Mouse (Mus musculus): ENCODE measurements around the gene Pced1b.

GRCm38 (mm10) chr15:97431533-97431932 is 184.6 kb downstream of the Pced1b start:
- TF ChIP-seq CTCF (IDR thresholded peaks at IDR 0.05; ENCODE audit: low read depth, low read length) (no peak), EP300 (IDR thresholded peaks at IDR 0.05; ENCODE audit: insufficient read depth, low read depth, low read length) (no peak)
